Mouse (Mus musculus) midbrain, postnatal 0 days (tissue): ENCODE measurements around the gene Klk1b4. TPM values are rescaled to one million over a fixed set of nuclear protein-coding genes. Genes with fewer than 3 reads are reported as not detected.
"Not testable (repeated sequence)": the region's sequence is repeated elsewhere in the genome, so short reads cannot be mapped to it uniquely, and the experiment has no call there.

Experiments
- ATAC-seq: fragments of 200-750 bp; cut with Nextera tagmentation; 2 replicates; pipeline ENCODE4 v1.8.0; 2017; ENCODE audit warnings: moderate number of reproducible peaks, mild to moderate bottlenecking, moderate TSS enrichment, moderate library complexity; ENCODE audit not compliant: low FRiP score
- DNase-seq: peaks from one replicate; pipeline ENCODE4 v3.0.0-alpha.2; 2015; ENCODE audit warnings: low spot score
- H3K27ac ChIP-seq: fragments of 300-500 bp; sonication (generic); 2 replicates; pipeline ENCODE4 v1.5.1; 2014; ENCODE audit warnings: low read depth, mild to moderate bottlenecking, low read length, mixed read lengths
- H3K27me3 ChIP-seq: fragments of 300-500 bp; sonication (generic); 2 replicates; pipeline ENCODE4 v1.6.1; 2014; ENCODE audit warnings: low read length, control low read depth, mixed read lengths; ENCODE audit not compliant: insufficient read depth
- H3K36me3 ChIP-seq: fragments of 300-500 bp; sonication (generic); 2 replicates; pipeline ENCODE4 v1.6.1; 2014; ENCODE audit warnings: low read length, control low read depth, mixed read lengths; ENCODE audit not compliant: insufficient read depth
- H3K4me1 ChIP-seq: fragments of 300-500 bp; sonication (generic); 2 replicates; pipeline ENCODE4 v1.6.1; 2014; ENCODE audit warnings: mild to moderate bottlenecking, control low read depth, antibody characterized with exemption, low read length, mixed read lengths; ENCODE audit not compliant: insufficient read depth
- H3K4me2 ChIP-seq: fragments of 300-500 bp; sonication (generic); 2 replicates; pipeline ENCODE4 v1.6.1; 2014; ENCODE audit warnings: low read depth, mild to moderate bottlenecking, low read length, mixed read lengths; ENCODE audit not compliant: poor library complexity, severe bottlenecking
- H3K4me3 ChIP-seq: fragments of 300-500 bp; sonication (generic); 2 replicates; pipeline ENCODE4 v1.5.1; 2014; ENCODE audit warnings: low read depth, mild to moderate bottlenecking, low read length, moderate library complexity
- H3K9ac ChIP-seq: fragments of 300-500 bp; sonication (generic); replicated peaks from 2 replicates; pipeline ENCODE4 v1.6.1; 2014; ENCODE audit warnings: mild to moderate bottlenecking, low read length, moderate library complexity, mixed read lengths; ENCODE audit not compliant: poor library complexity, severe bottlenecking
- H3K9me3 ChIP-seq: fragments of 300-500 bp; sonication (generic); 2 replicates; pipeline ENCODE4 v1.6.1; 2016; ENCODE audit warnings: low read length, control low read depth
- CTCF ChIP-seq: IDR thresholded peaks from 2 replicates; pipeline ENCODE4 v1.5.1; 2016; ENCODE audit warnings: antibody characterized with exemption, mild to moderate bottlenecking
- WGBS: fragments of 180-500 bp; shearing (Covaris S2); extraction: QIAGEN DNeasy Blood & Tissue Kit; methylation state at CpG from one replicate; pipeline ENCODE4 v1.1.7; 2014; 5-methylcytosine and 5-hydroxymethylcytosine counted together
- polyA plus RNA-seq: library from polyadenylated mRNA; unstranded; fragments of >200 nt; fragmentation: Nextera tagmentation; extraction: Ambion mirVana; gene quantifications from 2 replicates; pipeline ENCODE4 v1.2.1, GENCODE M21; 2015
- total RNA-seq: library from RNA; depleted of rRNA; stranded (reverse); fragments of >200 nt; gene quantifications from 2 replicates; pipeline ENCODE4 v1.2.3, GENCODE M21; 2014

The Klk1b4 gene
- total and polyA plus RNA-seq, 2 experiments from 2014 or later: not detected

DNA sequence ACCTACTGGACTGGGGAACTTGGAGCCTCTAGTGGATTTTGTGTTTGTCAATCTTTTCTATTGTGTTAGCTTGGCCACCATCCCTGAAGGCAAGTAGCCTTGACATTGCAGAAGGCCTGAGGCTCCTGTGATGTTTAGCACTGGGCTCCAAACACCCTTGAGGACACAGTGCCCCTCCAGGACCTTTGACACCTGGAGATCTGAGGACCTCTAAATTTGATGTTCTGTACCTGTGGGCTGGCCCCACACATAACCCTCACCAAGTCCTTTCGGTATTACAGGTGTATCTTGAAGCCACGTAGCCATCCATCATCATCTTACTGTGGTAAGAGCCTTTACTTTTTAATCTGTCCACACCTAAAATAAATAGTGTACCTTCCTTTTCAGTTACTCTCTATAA lies 40.7 kb downstream of the Klk1b4 start:
- DNase-seq (no peak), ATAC-seq (no peak)
- Histone ChIP-seq H3K27me3 (no peaks in the 10 kb centered on the region), H3K27ac (0 out of 2 replicates have a peak overlapping the region, but pooled peaks have one; percentile 38), H3K36me3 (peaks cover 26% of the 10 kb centered on the region), H3K4me3 (peak overlapping the region; percentile 83), H3K4me1 (peaks cover 7% of the 10 kb centered on the region; the same call in 1 of the 2 replicates), H3K9ac (peak overlapping the region; percentile 100; the same call in 1 of the 2 replicates), H3K4me2 (peak overlapping the region; percentile 86), H3K9me3 (no peaks in the 10 kb centered on the region)
- WGBS: 99% methylated on average over 2 of the region's 2 CpGs
- no peak for TF ChIP-seq CTCF

DNA sequence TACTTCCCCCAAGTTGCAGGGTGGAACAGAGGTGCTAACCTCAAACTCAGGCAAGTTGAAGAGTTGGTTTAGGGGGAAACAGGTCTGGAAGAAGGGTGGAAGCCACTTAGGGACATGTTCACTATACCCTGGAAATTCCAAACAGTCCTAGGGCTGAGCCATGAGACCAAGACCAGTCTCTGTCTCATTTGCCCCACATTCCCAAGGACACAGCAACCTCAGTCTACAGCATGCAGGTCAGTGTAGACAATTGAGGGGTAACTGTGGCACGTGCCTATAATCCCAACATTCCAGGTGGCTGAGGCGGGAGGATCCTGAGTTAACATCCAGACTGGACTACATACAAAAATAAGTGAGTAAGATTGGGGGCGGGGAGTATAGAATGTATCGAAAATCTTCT lies 42.0 kb downstream of the Klk1b4 start:
- Histone ChIP-seq H3K4me1 (peaks cover 7% of the 10 kb centered on the region; the same call in 1 of the 2 replicates), H3K9ac (no peak overlapping the region), H3K4me3 (no peak overlapping the region), H3K9me3 (no peaks in the 10 kb centered on the region), H3K27ac (no peak overlapping the region), H3K27me3 (no peaks in the 10 kb centered on the region), H3K36me3 (peaks cover 28% of the 10 kb centered on the region), H3K4me2 (no peak overlapping the region)
- WGBS: 98% methylated on average over 4 of the region's 4 CpGs
- DNase-seq (no peak), ATAC-seq (no peak)
- TF ChIP-seq CTCF: no peak

DNA sequence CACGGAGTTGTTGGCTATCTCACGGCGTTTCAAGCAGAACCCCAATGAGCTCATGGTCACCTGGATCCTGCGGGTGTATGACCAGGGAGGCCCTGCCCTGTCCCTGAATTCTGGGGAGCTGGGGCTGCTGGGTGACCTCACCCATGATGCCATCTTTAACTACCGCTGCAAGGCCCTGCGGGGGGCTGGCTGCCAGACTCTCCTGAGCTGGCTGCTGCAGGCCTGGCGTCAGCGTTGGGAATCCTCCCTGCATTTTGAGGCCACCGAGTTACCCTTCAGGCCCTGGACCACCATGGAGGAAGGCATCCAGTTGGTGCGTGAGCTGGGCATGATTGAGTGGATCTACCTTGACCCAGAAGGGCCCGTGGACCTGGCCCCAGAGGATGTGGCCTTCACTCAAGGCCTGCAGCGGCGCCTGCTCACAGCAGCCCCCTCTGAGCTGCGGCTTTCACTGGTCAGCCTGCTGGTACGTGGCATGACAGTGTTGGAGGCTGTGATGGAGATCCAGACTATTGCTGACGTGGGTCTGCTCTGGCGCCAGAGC lies 43.6 kb downstream of the Klk1b4 start:
- not testable (repeated sequence) for DNase-seq, H3K4me2 ChIP-seq, H3K4me3 ChIP-seq, H3K27ac ChIP-seq, H3K9me3 ChIP-seq, ATAC-seq, H3K4me1 ChIP-seq, H3K9ac ChIP-seq, H3K27me3 ChIP-seq
- WGBS: 87% methylated on average over 17 of the region's 17 CpGs
- H3K36me3 ChIP-seq: peaks cover 28% of the 10 kb centered on the region

DNA sequence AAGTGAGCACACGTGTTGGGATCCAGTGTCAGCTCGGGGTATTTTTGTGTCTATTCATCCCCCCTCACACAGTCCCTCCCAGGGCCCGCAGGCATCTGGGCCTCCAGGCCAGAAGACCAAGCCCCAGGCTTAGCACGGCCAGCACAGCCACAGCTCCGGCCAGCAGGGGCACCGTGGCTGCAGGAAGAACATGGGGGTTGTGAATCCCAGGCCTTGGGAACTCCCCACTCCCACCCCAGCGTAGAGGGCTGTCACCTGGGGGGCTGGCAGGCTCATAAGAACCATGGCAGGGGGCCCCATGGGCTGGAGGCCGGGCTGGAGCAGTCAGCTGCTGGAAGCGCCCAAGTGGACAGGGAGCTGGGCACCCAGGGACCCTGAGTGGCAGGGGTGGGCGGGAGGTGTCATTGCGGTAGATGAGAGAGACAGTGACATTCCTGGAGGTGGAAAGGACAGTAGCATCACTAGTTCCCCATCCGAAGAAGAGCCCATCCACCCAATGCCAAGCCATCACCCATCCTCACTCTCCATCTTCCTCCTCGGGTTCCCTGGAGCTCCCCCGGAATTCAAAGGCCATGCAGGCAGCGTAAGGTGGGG lies 45.9 kb downstream of the Klk1b4 start:
- Histone ChIP-seq H3K9me3 (no peaks in the 10 kb centered on the region), H3K9ac (no peak overlapping the region), H3K4me3 (no peak overlapping the region), H3K4me2 (no peak overlapping the region), H3K27me3 (no peaks in the 10 kb centered on the region), H3K27ac (0 out of 2 replicates have a peak overlapping the region, but pooled peaks have one; percentile 43), H3K4me1 (peaks cover 1% of the 10 kb centered on the region; the same call in 1 of the 2 replicates), H3K36me3 (peaks cover 28% of the 10 kb centered on the region)
- TF ChIP-seq CTCF: peak; percentile 20
- DNase-seq: no peak
- WGBS: 66% methylated on average over 15 of the region's 15 CpGs
- ATAC-seq: no peak

DNA sequence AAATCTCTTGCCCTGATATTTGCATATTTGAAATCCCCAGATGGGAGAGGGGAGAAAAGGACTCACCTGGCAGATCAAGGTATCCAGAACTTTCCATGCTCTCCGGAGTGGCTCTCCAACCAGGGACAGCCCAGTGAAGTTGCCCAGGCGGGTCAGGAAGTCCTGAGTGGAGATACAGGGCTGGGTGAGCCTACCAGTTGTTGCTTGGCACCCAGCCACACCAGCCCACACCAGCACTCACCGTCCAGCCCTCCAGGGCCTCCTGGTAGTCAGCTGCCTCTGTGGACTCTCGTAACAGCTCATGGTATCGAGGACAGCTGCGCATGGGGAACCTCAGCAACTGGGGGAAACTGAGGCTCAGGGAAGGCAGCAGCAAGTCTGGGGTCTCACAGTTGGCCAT lies 47.7 kb downstream of the Klk1b4 start:
- no peak overlapping the region for H3K27ac ChIP-seq
- peaks cover 21% of the 10 kb centered on the region for H3K36me3 ChIP-seq
- no peak overlapping the region for H3K4me2 ChIP-seq
- no peak overlapping the region for H3K4me3 ChIP-seq
- H3K9ac ChIP-seq: no peak overlapping the region
- WGBS: 82% methylated on average over 6 of the region's 6 CpGs
- H3K27me3 ChIP-seq: no peaks in the 10 kb centered on the region
- no peak for DNase-seq
- no peaks in the 10 kb centered on the region for H3K4me1 ChIP-seq
- TF ChIP-seq CTCF: no peak
- H3K9me3 ChIP-seq: no peaks in the 10 kb centered on the region
- ATAC-seq: no peak

DNA sequence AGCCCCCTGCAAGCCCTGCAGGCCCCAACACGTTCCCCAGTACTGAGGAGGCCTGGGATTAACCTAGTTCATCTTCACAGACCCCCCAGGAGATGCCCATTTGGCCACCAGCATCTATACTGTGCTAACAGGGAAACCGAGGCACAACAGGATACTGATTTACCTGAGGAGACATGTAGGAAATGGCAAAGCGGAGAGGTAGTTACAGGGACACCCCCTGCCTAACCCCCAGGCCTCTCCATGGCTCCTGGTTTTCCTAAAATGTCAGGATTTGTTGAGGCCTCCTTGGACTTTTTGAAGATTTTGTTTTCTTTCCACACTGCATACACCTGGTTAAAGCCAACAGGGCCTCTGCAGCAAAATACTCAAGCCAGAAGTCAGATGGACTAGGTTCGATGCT lies 50.0 kb downstream of the Klk1b4 start, which contains the start of gene Acp4:
Acp4 (minus strand) TSS at position 101 of the 400 bp plus-strand sequence.
- Histone ChIP-seq H3K4me3 (no peak within 1 kb of the TSS), H3K27me3 (no peaks in the 10 kb centered on the region), H3K9ac (no peak within 1 kb of the TSS), H3K4me1 (no peaks in the 10 kb centered on the region), H3K9me3 (no peaks in the 10 kb centered on the region), H3K36me3 (peaks cover 9% of the 10 kb centered on the region), H3K27ac (no peak within 1 kb of the TSS), H3K4me2 (no peak within 1 kb of the TSS)
- 83% methylated on average over 4 of the region's 4 CpGs for WGBS
- DNase-seq (no peak), ATAC-seq (no peak)
- TF ChIP-seq CTCF: no peak
